Mouse (Mus musculus): ENCODE measurements around the gene Topbp1. TPM values are rescaled to one million over a fixed set of nuclear protein-coding genes. Genes with fewer than 3 reads are reported as not detected.

The Topbp1 gene
- polyA plus RNA-seq, 1 experiment from 2014 or later, result 103 TPM

- peak; percentile 28 for DNase-seq
- H3K27me3 ChIP-seq (ENCODE audit: insufficient read depth, low read length), result no peaks in the 10 kb centered on the region
- WGBS, result 50% methylated on average over 7 of the region's 7 CpGs
These were observed 71.6 kb downstream of the Topbp1 start for GRCm38 (mm10) chr9:103376346-103377320.

GRCm38 (mm10) chr9:103378686-103379085 is 73.7 kb downstream of the Topbp1 start:
- DNase-seq (no peak), ATAC-seq (ENCODE audit: insufficient read depth) (no peak)
- no peaks in the 10 kb centered on the region for H3K27me3 ChIP-seq (ENCODE audit: insufficient read depth, low read length)
- H3K27ac ChIP-seq (ENCODE audit: low read depth), result no peak overlapping the region
- H3K9ac ChIP-seq, result no peak overlapping the region
- no peak for TF ChIP-seq CTCF (IDR thresholded peaks at IDR 0.05; ENCODE audit: low read depth)
- no peak overlapping the region for H3K4me2 ChIP-seq
- H3K4me1 ChIP-seq (ENCODE audit: insufficient read depth), result no peaks in the 10 kb centered on the region
- H3K9me3 ChIP-seq (ENCODE audit: low read depth, low read length), result no peaks in the 10 kb centered on the region
- WGBS, result 53% methylated on average over 10 of the region's 10 CpGs
- no peak overlapping the region for H3K4me3 ChIP-seq (ENCODE audit: low read depth, low read length)
- no peaks in the 10 kb centered on the region for H3K36me3 ChIP-seq (ENCODE audit: insufficient read depth)

More at GRCm38 (mm10) chr9:103376346-103377320, 71.6 kb downstream of the Topbp1 start:
- Histone ChIP-seq H3K27ac (ENCODE audit: low read depth) (peak overlapping the region; percentile 86), H3K4me1 (ENCODE audit: insufficient read depth) (no peaks in the 10 kb centered on the region), H3K9ac (no peak overlapping the region), H3K9me3 (ENCODE audit: low read depth, low read length) (no peaks in the 10 kb centered on the region), H3K4me3 (ENCODE audit: low read depth, low read length) (no peak overlapping the region), H3K4me2 (no peak overlapping the region), H3K36me3 (ENCODE audit: insufficient read depth) (no peaks in the 10 kb centered on the region)
- TF ChIP-seq CTCF (IDR thresholded peaks at IDR 0.05; ENCODE audit: low read depth), result no peak
- ATAC-seq (ENCODE audit: insufficient read depth), result peak; percentile 54

GRCm38 (mm10) chr9:103379199-103379598 is 74.2 kb downstream of the Topbp1 start:
- no peak overlapping the region for H3K27ac ChIP-seq (ENCODE audit: low read depth)
- no peak overlapping the region for H3K4me3 ChIP-seq (ENCODE audit: low read depth, low read length)
- ATAC-seq (ENCODE audit: insufficient read depth), result no peak
- no peaks in the 10 kb centered on the region for H3K27me3 ChIP-seq (ENCODE audit: insufficient read depth, low read length)
- no peak overlapping the region for H3K4me2 ChIP-seq
- H3K9ac ChIP-seq, result no peak overlapping the region
- WGBS, result 26% methylated on average over 9 of the region's 9 CpGs
- no peak for DNase-seq
- H3K36me3 ChIP-seq (ENCODE audit: insufficient read depth), result no peaks in the 10 kb centered on the region
- no peaks in the 10 kb centered on the region for H3K9me3 ChIP-seq (ENCODE audit: low read depth, low read length)
- TF ChIP-seq CTCF (IDR thresholded peaks at IDR 0.05; ENCODE audit: low read depth), result no peak
- H3K4me1 ChIP-seq (ENCODE audit: insufficient read depth), result no peaks in the 10 kb centered on the region

DNA sequence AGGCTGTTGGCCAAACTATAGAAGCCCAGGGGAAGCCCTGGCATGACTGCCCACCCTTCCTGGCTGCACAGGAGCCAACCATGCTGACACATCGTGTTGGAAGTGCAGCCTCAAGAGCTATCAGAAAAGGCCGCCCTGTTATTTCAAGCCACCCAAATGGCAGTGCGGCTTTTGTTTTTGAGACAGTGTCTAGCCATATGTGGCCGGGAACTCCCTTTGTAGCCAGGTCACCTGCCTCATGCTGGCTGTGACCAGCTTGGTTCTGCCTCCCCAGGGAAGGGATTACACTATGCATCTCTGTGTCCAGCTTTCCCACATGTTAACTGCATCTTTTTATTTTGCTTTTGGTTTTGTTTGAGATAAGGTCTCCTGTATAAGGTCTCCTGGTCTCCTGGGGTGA is 75.6 kb downstream of the Topbp1 start:
- no peak overlapping the region for H3K9ac ChIP-seq
- H3K4me3 ChIP-seq (ENCODE audit: low read depth, low read length), result no peak overlapping the region
- no peaks in the 10 kb centered on the region for H3K36me3 ChIP-seq (ENCODE audit: insufficient read depth)
- 89% methylated on average over 4 of the region's 4 CpGs for whole genome bisulfite sequencing
- H3K4me1 ChIP-seq (ENCODE audit: insufficient read depth), result no peaks in the 10 kb centered on the region
- no peak for ATAC-seq (ENCODE audit: insufficient read depth)
- no peak overlapping the region for H3K4me2 ChIP-seq
- no peaks in the 10 kb centered on the region for H3K27me3 ChIP-seq (ENCODE audit: insufficient read depth, low read length)
- H3K27ac ChIP-seq (ENCODE audit: low read depth), result no peak overlapping the region
- H3K9me3 ChIP-seq (ENCODE audit: low read depth, low read length), result no peaks in the 10 kb centered on the region
- no peak for DNase-seq
- no peak for TF ChIP-seq CTCF (IDR thresholded peaks at IDR 0.05; ENCODE audit: low read depth)

DNA sequence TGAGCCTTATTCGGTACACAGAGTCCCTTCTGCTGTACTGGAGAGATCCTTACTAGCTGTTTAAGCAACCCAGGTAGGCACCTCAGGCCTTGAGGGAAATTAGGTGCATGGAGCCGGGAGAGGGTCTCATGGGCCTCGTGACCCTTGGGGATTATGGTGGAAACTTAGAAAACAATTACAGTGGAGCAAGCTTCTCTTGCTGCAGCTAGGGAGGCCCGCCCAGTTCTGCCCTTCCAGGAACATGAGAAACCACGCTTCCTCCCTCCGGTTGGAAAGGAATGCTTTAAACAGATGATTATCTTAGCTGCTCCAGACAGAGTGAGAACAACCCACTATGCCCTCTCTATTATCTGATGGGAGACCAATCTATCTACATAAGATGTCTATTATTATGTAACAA is 78.0 kb downstream of the Topbp1 start:
- no peaks in the 10 kb centered on the region for H3K9me3 ChIP-seq (ENCODE audit: low read depth, low read length)
- DNase-seq (no peak), ATAC-seq (ENCODE audit: insufficient read depth) (no peak)
- H3K27ac ChIP-seq (ENCODE audit: low read depth), result no peak overlapping the region
- 43% methylated on average over 6 of the region's 6 CpGs for WGBS
- no peaks in the 10 kb centered on the region for H3K36me3 ChIP-seq (ENCODE audit: insufficient read depth)
- no peak overlapping the region for H3K4me2 ChIP-seq
- TF ChIP-seq CTCF (IDR thresholded peaks at IDR 0.05; ENCODE audit: low read depth), result no peak
- no peak overlapping the region for H3K9ac ChIP-seq
- no peak overlapping the region for H3K4me3 ChIP-seq (ENCODE audit: low read depth, low read length)
- no peaks in the 10 kb centered on the region for H3K27me3 ChIP-seq (ENCODE audit: insufficient read depth, low read length)
- H3K4me1 ChIP-seq (ENCODE audit: insufficient read depth), result peaks cover 14% of the 10 kb centered on the region

GRCm38 (mm10) chr9:103383576-103383975 is 78.6 kb downstream of the Topbp1 start:
- Histone ChIP-seq H3K4me3 (ENCODE audit: low read depth, low read length) (no peak overlapping the region), H3K4me1 (ENCODE audit: insufficient read depth) (peaks cover 14% of the 10 kb centered on the region), H3K9ac (no peak overlapping the region), H3K27ac (ENCODE audit: low read depth) (no peak overlapping the region), H3K4me2 (no peak overlapping the region), H3K27me3 (ENCODE audit: insufficient read depth, low read length) (no peaks in the 10 kb centered on the region), H3K36me3 (ENCODE audit: insufficient read depth) (no peaks in the 10 kb centered on the region), H3K9me3 (ENCODE audit: low read depth, low read length) (no peaks in the 10 kb centered on the region)
- ATAC-seq (ENCODE audit: insufficient read depth), result no peak
- TF ChIP-seq CTCF (IDR thresholded peaks at IDR 0.05; ENCODE audit: low read depth), result no peak
- WGBS, result 89% methylated on average over 1 of the region's 1 CpGs
- no peak for DNase-seq

DNA sequence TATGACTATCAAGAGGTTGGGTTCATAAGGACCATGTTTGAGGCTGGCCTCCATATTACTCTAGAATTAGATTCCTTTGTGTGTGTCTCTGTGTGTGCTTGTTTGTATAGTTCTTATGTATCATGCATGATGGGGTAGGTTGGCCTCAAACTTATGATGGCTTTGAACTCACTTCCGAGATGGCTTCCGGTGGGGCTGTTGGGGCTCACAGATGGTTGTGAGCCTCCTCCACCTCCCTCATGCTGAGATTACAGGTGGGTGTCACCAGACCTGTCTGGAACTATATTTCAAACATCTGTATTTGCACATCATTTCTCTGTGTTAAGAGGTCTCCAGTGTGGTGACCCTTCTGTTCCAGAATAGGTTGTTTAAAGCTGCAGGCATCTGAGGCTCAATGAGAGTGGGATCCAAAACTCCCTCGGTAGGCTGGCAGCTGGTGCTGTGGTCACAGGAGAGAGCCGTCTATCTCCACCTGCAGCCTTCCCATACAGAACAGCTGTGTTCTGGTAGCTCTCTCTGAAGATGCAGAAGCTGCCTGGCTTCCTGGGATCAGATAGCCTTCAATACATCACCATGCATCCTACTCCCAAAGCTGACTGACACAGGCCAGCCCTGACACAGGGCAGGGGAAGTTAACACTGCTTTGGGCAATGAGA is 79.3 kb downstream of the Topbp1 start:
- Histone ChIP-seq H3K4me2 (no peak overlapping the region), H3K27me3 (ENCODE audit: insufficient read depth, low read length) (no peaks in the 10 kb centered on the region)
- WGBS, result 56% methylated on average over 4 of the region's 4 CpGs

More for the DNA sequence above, 79.3 kb downstream of the Topbp1 start:
- peaks cover 14% of the 10 kb centered on the region for H3K4me1 ChIP-seq (ENCODE audit: insufficient read depth)
- H3K4me3 ChIP-seq (ENCODE audit: low read depth, low read length), result no peak overlapping the region
- H3K27ac ChIP-seq (ENCODE audit: low read depth), result no peak overlapping the region
- H3K9ac ChIP-seq, result no peak overlapping the region
- no peaks in the 10 kb centered on the region for H3K36me3 ChIP-seq (ENCODE audit: insufficient read depth)
- TF ChIP-seq CTCF (IDR thresholded peaks at IDR 0.05; ENCODE audit: low read depth), result no peak
- ATAC-seq (ENCODE audit: insufficient read depth), result no peak
- H3K9me3 ChIP-seq (ENCODE audit: low read depth, low read length), result no peaks in the 10 kb centered on the region
- no peak for DNase-seq
